Mouse (Mus musculus) spleen, adult 18-20 months (tissue): ENCODE data around the gene Zmiz1.

Source experiments
- DNase-seq, 2 experiments: peaks; one replicate each; pipeline ENCODE4 v3.0.0; 2022; ENCODE audit warnings: mixed read lengths in 2 of 2

Gene Zmiz1

DNA sequence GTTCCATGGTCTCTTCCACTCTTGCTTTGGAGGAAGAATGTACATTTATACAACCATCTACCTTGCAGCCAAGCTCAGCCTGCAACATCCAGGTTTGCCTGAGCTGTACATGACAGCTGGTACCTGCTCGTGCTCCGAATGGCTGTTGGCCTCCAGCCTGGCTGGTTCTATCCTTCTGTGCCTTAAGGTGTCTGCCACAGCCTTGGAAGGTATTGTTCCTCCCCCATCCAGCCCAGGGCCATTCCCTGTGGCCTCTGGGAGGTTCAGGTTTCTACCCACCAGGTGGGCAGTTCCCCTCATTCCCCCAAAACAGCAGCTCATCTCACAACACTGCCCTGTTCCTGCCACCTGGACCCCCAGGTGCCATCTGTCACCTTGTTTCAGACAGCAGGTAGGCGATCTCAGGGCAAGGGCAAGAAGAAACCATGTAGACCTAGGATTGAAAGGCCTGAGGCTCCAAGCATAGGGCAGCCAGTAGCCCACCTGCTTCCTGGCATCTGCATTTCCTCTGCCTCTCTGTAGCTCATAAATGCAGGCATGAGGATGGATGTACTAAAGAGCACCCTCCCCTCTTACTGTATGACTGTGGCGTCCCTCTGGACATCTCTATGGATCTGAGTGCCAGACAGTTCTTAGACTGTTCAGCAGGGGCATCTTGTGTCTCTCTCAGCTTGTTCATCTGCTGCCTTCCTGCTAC, 160.2 kb downstream of the Zmiz1 start:
- no peak for DNase-seq

DNA sequence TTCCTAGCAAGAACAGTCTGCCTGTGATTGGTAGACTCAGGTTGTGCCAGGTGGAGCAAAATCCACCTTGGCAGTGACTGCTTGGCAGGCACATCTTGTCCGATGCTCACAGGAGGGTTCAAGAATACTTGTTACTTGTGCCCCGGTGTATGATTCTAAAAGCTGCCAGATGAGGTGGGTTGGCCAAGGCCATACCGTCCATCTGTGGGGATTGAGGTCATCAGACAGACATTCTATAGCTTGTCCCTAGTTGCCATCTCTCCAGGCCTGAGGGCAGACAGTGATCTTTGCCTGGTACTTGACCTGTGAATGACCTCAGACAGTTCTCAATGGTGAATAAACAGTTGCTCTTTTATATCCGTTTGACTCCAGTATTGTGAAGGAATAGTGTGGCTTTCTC, 161.8 kb downstream of the Zmiz1 start:
- no peak for DNase-seq

DNA sequence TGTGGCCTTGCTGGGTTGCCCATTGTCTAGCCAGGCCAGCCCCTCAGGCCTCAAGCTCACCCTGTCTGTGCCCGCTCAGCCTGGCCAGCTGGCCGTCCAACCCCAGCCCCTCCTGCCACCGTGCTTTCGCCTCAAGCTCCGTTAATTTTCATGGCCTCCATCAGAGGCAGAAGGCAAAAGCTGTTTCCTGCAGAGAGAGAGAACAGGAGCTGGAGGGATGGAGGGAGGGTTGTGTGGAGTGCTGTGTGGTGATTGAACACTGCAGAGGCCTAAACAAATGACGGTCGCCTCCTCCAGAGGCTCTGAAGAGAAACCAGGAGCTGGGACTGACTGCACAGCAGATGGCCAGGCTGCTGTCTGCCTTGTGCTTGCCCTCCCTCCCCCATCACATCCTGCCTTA, 164.7 kb downstream of the Zmiz1 start:
- no peak for DNase-seq

DNA sequence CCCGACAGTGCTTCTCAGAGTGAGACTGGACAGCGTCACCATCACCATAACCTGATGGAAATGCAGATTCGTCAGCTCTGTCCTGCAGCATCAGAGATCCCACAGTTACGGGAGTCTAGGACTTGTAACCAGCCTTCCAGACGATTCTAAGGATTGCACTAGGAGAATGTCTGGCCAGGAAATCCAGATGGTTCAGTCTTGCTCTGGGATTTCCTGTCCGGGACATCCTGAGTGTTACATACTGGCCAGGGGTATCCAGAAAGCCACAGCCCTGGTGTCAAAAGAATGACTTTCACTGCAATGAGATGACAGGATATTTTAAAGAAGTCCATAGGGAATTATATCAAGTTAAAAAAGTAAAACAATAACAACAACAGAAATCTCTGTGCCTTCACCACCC, 165.7 kb downstream of the Zmiz1 start:
- no peak for DNase-seq

DNA sequence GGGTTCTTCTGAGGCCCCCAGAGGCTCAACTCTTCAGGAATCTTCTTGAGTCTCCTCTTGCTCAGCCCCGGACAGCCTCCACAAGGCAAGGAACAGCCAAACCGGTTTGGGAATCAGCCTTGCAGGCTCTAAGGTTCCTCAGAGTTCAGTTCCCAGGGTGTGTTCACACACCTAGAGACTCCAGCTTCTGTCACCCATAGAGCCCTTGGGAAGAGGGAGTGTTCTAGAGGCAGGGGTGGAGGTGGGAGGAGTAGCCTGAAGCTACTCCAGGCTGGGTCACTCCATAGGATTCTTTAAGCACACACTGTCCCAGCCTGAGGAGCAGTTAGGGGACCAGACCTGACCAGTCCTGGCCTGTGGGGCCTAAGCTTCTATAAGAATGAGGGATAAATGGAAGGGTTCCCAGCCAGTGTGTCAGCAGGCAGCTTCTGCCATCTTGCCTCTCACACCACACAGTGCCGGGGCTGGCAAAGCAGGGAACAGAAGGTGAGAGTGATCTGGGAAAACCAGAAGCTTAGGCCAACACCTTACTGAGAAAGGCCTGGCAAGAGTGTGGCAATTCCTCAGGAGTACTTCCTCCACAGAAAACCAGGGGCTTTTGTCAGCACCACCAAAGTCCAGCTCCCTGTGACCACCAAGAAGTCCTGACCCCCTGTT, 168.7 kb downstream of the Zmiz1 start:
- no peak for DNase-seq

DNA sequence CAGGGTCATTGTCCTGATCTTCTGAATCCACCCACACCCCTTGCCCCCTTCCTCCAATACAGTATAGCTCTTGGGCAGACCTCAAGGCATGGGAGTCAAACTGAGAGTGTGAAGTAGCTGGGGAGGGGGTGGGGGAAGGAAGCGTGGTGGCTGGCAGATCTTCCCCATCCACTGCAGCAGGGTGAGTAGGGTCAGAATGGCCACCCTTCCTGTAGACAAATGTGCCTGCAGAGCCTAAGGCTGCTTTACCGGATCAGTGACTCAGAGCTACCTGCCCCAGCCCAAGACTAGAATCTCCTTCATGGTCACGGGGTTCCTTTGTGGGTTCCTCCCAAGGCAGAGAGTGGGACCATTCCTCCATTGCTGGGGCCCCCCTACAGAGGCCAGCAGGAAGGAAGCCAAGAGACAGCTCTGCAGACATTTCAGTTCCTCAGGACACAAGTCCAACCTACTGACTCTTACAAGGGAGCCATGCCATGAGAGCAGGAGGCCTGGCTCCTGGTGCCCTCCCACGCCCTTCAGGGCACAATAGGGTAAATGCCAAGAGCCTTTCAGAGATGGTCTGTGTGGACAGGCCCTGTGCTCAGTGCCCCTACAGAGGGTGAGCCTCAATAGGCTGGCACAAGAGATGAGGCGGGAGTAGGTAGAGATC, 169.6 kb downstream of the Zmiz1 start:
- DNase-seq, result no peak

DNA sequence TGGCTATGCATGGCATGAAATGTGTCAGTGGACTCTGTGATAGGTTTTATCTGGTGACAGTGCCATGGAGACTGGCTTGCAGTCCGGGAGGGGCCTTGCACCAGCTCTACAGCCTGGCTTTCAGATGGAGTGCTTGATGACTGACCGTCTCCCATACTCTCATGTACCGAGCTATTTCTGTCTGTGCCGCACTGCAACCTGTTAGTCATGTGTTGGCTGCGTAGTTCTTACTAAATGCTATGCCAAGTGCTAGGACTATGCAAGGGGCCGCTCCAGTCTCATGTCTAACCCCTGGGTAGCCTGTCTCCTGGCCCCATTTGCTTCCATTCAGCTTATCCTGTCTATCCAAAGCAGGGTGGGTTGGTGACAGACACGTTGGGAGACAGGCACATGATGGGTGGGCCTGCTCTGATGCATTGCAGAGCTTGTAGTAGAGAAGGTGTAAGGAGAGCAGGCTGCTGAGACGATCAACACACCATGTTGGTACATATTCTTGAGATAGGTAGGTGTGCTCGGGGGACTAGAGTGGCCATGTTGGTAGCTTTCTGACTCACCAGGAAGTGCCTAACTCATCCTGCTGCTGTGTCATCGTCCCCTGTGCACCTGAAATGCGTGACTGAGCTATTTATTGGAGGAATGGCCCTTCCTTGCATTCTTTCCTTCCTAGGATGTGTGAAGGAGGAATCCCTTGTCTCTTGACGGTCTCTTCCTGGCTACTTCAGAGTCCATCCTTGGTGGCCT, 171.1 kb downstream of the Zmiz1 start:
- DNase-seq, result no peak

DNA sequence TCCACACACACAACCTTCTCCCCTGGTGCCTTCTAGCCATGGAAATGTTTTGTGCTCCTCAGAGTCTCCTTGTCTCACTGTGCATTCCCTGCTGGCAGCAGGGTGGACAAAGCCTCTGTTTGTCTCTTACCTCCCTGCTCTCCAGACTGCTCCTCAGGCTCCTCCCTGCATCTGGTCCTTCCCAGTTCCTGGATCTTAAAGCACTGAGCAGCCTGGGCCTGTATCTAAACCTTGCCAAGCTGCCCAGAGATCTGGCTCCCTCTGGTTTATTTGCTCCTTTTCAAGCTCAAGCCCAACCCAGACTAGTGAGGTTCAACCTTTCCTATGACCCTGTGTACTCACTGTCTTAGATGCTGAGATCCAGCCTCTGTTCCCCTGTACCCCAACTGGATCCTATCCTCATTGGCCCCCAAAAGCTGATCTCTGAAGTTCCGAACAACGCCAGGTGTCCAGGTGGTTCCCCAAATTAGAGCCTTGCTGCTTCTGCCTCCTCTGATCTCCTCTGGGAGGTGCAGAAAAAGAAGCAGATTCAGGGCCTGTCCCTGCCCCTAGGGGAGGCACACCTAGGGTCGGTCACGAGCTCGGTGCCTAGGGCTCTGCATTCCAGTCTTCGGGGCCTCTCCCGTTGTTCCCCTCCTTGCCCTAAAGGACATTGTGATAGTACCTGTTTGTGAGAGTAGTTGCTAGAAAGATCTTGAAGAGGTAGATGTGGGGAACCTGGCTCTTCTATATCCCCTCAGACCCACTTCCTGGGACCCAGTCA, 171.8 kb downstream of the Zmiz1 start:
- DNase-seq, result no peak

DNA sequence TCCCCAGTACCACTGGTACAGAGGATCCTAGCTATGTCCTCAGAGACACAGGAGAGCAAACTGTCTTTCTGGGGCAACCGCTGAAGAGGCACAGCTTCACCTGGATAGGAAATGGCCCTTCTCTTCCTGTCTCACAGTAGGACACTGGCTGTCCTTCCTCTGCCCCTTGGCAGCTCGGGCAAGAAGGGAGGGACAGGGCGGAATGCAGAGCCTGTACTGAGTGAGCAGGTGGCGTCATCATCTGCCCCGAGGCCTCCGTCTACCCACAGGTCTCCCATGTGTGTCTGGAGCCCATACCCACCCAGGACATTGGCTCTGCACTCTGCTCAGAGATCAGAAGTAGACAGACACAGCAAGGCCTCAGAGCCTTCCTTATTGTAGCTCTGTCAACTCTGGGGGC, 172.5 kb downstream of the Zmiz1 start:
- no peak for DNase-seq

DNA sequence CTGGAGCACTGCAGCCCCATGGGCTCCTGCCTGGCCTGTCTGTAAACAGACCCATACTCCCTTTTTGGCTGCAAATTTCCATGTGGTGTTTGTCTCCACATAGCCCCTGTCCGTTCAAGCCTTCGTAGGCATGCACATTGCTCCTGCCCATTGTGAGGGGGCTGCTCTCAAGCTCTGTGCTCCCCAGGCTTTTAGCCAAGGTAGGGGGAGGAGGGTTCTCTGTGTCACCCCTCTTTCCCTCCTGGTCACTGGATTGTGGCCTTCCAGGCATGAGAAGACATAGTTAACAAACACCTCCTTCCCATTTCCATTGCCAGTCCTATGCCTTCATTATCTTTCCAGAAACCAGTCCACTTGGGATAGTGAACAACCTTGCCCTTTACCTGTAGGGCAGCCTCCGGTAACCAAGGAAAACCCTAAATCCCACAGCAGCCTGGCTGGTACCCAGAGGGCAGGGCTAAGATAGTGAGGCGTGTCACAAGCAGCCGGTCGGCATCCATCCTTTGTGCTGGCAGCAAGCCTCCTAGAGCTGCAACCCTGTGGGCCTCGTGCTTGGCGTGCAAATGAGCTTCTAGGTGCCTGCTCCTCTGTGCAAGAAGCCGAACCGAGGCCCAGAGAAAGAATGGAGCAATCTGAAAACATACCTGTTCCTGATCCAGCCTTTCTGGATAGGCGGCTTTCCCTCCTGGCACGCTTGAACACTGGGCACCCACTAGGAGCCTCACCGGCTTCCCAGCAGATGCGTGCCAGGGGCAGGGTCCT, 174.7 kb downstream of the Zmiz1 start:
- no peak for DNase-seq

DNA sequence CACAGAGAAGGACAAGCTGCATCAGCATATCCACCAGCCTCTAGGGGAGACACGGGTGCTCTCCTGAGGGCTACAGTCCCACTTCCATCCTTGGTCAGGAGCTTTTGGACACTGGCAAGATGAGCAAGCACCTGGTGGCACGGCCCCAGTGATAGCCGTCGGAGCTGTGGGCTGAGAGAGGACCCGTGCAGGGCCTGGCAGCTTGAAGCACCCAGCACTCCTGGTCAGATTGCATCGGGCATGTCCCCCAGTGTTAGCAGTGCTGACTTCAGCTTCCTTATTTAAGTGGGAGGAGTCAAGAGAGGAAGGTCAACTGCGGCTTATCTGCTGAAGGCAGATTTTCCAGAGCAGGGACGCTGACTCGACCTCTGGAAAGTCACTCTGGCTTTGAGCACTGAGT, 175.3 kb downstream of the Zmiz1 start:
- no peak for DNase-seq

DNA sequence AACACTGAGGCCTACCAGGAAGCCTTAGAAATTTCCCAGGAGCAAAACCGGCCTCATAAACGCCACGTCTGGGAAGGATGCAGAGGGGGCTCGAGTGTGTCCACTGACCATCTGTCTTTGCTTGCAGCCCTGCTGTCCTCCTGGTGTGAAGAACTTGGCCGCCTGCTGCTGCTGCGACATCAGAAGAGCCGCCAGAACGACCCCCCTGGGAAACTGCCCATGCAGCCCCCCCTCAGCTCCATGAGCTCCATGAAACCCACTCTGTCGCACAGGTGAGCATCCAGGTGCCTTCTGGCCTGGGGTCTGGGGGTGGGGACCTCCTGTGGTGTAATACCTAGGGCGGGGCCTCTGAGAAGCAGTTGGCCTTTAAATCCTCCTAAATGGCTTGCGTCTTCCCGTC, 176.8 kb downstream of the Zmiz1 start:
- no peak for DNase-seq

DNA sequence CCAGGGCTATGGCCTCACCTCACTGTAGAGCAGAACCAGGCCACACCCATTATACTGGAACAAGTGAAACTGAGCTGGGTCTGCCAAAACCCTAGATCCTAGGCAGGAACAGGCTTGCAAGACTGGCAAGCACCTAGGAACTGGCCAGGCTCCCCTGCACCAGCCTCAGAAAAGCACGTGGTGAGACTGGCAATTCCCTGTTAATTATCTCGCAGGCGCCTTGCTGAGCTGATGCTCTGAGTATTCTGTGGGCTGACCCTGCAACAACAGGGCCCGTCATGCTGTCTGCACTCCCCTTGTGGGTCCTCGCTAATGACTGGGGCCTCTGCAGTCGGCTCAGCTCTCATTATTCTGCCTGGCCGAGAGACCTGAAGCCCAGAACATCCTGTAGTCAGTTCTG, 177.3 kb downstream of the Zmiz1 start:
- DNase-seq, result no peak

DNA sequence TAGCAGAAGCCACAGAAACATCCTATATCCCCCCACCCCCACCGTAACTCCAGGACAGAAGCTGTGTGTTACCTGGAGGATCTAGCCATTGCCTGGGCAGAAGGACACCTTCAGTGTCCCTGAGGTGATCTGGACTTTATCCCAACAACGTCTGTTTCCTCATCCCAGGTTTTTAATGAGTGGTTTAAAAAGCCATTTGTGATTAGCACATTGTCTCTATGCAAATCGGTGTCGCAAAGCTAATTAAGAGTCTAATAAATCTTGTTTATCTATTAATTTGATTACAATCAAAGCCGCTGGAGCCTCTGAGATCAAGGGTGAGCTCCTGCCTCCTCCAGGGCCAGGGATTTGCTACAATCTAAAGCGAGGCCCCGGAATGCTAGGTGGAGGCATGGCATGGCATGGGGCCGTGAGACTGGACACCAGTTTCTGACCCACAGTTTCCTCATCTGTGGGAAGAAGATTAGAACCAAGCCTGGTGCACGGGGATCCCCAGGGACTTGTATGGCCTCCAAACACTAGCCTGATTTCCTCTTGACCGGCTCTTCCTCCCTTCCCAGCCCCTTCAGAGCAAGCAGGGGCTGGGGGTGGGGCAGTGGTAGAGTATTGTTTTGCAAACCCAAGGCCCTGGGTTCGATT, 180.3 kb downstream of the Zmiz1 start:
- DNase-seq, result no peak

DNA sequence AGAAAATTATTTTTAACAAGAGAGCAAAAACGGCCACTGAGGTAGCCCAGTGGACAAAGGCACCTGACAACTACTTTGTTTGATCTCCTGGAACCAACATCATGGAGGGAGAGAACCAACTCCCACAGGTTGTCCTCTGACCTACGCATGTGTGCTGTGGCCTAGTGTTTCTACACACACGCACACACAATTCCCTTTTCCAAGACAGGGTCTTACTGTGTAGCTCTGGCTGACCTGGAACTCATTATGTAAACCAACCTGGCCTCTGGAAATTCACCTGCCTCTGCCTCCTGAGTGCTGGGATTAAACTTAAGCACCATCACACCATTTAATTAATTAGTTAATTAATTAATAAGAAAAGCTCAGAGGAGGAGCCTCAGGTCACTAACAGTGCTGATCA, 181.0 kb downstream of the Zmiz1 start:
- DNase-seq, result no peak

DNA sequence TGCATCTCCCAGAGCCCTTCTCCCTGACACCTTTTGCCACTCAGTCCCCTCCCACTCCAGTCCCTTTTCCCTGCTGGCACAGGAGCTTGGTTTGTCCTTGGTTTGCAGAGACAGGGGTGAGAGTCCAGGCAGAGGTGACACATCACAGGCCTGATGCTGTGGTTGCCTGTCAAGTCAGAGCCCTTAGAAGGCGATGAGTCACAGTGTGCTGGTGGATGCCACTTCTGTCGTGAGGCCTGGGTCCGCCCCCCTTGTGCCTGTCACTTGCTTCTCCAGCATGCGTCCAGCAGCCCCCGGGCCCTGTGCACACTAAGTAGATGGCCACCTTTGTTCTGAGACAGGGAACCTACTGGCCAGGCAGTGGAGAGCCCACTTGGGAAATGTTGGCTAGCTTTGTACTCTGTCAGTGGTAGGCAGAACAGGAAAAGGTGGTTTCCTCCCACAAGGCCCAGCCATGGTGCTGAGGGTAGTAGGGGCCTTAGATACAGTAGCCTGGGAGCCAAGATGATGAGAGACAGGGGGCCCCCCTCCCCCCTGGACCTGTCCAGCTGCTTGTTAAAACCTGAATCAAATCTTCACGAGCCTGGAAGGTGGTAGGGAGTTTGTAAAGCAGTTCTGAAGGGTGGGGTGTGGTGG, 181.6 kb downstream of the Zmiz1 start:
- no peak for DNase-seq

DNA sequence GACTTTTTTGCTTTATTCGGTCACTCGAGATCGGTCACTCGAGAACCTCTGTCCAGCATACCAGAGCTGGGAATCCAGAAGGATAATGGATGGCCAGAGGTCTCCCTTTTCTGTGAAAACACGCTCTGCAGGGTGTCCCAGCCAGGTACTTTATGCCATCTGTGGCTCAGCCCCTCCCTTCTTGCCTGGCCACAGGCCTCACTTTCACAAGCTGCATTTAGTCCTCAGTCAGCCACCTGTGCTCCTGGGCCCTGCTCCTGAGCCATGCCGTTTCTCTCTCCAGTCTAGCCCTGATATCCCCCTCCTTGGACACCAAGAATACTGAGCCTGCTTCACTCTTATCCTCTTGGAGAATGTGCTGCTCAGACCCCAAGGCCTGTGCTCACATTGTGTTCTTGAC, 182.1 kb downstream of the Zmiz1 start:
- DNase-seq, result no peak

DNA sequence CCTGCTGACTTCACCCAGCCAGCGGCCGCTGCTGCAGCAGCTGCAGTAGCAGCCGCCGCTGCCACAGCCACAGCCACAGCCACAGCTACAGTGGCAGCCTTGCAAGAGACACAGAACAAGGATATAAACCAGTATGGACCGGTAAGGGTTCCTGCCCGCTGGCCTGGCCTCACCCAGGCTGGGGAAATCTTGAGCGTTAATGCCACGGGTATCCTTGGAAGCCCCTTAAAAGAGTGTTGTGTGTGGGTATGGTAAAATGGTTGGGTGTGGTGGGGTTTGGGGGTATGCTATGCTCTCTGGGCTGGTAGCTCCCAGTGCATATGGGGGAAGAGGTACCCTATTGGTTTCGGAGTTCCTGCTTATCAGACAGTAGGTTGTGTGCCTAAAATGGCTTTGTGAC, 186.7 kb downstream of the Zmiz1 start:
- DNase-seq, result no peak

DNA sequence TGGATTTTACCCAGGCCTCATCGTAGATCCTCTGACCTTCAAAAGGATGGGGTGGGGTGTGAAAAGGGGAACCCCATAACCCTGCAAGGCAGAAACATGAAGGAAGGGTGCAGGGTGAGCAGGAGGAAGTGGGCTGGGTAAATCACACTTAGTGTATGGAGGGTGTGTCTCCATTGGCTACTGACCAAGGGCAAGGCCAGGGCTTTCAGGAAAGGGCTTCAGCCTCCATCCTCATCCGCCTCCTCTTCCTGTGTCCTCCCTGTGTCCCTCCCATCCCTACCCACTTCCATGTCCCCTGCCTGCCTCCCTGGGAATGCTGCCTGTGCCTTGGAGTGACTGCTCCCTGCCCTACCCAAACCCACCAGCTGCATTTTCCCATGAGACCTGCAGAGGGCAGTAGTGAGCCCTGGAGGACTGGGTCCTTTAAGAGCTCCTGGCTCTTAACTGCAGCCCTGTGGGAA, 187.2 kb downstream of the Zmiz1 start:
- DNase-seq, result peak; percentile 39 to 60

DNA sequence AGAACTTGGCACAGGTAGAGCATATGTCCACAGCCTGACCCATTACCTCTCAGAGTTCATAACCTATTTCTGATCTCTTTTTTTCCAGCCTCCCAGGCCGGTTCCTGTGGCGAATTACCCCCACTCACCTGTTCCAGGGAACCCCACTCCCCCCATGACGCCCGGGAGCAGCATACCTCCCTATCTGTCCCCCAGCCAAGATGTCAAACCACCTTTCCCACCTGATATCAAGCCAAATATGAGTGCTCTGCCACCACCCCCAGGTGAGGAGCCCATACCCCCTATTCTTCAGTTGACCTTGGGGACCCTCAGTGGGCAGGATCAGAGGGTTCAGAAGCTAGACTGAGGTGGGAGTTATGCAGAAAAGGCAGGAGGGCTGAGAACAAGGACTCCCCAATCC, 192.1 kb downstream of the Zmiz1 start:
- DNase-seq, result no peak

DNA sequence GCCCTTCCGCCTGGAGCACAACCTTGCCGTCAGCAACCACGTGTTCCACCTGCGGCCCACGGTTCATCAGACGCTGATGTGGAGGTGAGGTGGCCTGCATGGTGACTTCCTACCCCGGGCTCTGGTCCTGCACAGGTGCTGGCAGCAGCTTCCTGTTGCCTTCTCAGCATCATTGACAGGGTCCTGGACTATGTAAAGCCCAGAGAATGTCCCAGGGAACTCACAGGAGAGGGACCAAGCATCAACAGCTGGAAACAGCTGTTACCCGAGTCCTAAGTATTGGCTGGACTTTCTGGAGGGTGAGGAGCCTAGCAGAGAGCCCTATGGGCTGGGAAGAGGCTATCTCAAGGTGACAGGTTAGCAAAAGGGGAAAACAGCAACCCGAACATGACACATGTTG, 192.9 kb downstream of the Zmiz1 start:
- no peak for DNase-seq
